Mouse (Mus musculus) central nervous system, embryonic 18 days (tissue): ENCODE measurements around the gene Gm8693. TPM values are rescaled to one million over a fixed set of nuclear protein-coding genes. Genes with fewer than 3 reads are reported as not detected.

Experiments used
- polyA plus RNA-seq: library from polyadenylated mRNA; depleted of rRNA; stranded (reverse); fragments of >200 nt; gene quantifications from 2 replicates; pipeline ENCODE4 v1.2.3, GENCODE M21; 2012; rRNA removed

The Gm8693 gene
- polyA plus RNA-seq, result not detected in 2 replicates

DNA sequence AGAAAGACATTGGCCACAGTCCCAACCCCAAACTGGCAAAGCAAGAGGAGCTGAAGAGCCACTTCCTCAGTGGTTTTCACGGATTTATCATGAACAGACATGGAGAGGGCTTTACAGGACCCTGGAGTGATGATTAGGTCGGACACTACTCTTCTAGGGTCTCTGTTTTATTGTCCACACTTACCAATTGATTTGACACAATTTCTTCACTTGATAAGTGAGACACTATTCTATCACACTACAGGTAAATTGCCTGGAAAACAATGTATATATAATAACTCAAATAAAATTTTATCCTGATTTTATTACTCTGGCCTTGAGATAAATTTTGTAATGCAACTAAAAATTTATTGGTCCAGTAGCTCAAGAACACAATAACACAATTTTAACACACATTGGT is at the start of gene Gm8693:
Gm8693 (minus strand) TSS at position 101 of the 400 bp plus-strand sequence.

DNA sequence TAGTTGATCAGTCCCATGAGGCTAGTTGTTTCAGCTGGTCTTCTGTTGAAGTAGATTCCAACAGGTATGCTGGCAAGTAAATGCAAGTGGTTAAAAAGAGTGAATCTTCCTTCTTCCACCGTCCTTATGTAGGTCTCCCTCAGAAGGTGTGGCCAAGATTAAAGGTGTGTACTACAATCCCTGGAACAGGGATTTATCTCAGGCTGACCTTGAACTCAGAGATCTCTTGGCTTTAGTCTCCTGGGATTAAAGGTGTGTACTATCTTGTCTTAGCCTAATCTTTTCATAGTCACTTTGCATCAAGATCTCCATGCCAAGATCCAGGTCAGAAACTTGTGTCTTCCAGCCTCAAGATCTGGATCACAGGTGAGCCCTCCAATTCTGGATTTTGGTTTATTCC is 27.5 kb upstream of the Gm8693 start, which contains the start of gene Gm4567:
Gm4567 (minus strand) TSS at position 101 of the 400 bp plus-strand sequence.

DNA sequence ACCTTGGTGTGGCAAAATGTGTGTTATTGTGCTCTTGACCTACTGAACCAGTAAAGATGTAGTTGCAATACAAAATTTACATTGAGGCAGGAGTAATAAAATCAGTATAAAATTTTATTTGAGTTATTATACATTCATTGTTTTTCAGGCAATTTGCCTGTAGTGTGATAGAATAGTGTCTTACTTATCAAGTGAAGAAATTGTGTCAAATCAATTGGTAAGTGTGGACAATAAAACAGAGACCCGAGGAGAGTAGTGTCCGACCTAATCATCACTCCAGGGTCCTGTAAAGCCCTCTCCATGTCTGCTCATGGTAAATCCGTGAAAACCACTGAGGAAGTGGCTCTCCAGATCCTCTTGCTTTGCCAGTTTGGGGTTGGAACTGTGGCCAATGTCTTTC is 34.4 kb downstream of the Gm8693 start, which contains the start of gene Vmn1r155:
Vmn1r155 (plus strand) TSS at position 301 of the 400 bp plus-strand sequence.

Other genes starting within 250 kb of the Gm8693 start
- not detected in 2 replicates for gene Gm10665, start 228.2 kb downstream of the Gm8693 start, polyA plus RNA-seq
- gene Vmn1r151, start 192.6 kb downstream of the Gm8693 start, polyA plus RNA-seq, result not detected in 2 replicates
- gene Vmn1r152, start 169.3 kb downstream of the Gm8693 start, polyA plus RNA-seq, result not detected in 2 replicates
- not detected in 2 replicates for gene Gm8677, start 157.4 kb downstream of the Gm8693 start, polyA plus RNA-seq
- not detected in 2 replicates for gene Gm4201, start 127.0 kb downstream of the Gm8693 start, polyA plus RNA-seq
- gene Gm4565, start 104.2 kb downstream of the Gm8693 start, polyA plus RNA-seq, result not detected in 2 replicates
- not detected in 2 replicates for gene Vmn1r155, start 34.3 kb downstream of the Gm8693 start, polyA plus RNA-seq
- gene Gm4567, start 27.4 kb upstream of the Gm8693 start, polyA plus RNA-seq, result not detected in 2 replicates
- gene Vmn1r157, start 69.4 kb upstream of the Gm8693 start, polyA plus RNA-seq, result not detected in 2 replicates
- gene Vmn1r158, start 98.5 kb upstream of the Gm8693 start, polyA plus RNA-seq, result not detected in 2 replicates
- gene Vmn1r159, start 151.3 kb upstream of the Gm8693 start, polyA plus RNA-seq, result not detected in 2 replicates
- gene Vmn1r160, start 178.9 kb upstream of the Gm8693 start, polyA plus RNA-seq, result not detected in 2 replicates